In the genomic region with DNA sequence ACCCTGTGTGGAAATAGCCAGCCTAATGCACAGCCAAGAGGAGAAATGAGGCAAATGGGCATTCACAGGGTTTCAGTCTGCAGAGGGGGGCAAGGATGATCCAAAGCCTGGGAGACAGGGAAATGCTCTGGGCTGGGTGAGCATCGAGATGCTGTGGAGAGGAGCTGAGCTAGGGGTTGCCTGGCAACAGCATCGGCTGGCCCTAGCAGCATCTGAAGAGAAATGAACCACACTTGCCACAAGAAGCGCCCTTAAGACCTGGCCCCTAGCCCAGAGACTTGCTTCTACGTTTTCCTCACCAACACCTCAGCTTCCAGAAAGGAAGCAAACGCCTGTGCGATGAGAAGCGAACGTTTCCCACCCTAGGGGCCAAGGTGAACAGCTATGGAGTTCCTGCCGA, we compare ENCODE assay signal across 16 mouse cellular contexts. TPM values are rescaled to one million over a fixed set of nuclear protein-coding genes. Genes with fewer than 3 reads are reported as not detected.
DNase-seq lines count a peak whose midpoint lies in the region; ATAC-seq lines count a peak whose summit lies in the region.
"Had no signal": no experiment of that assay in that cellular context is flagged by ENCODE, and none has a peak within 500 bp of the region (broad histone marks: within the 10 kb centered on the region; RNA-seq: fewer than 3 reads in every experiment).

No protein-coding gene starts in this region.

- no peak overlapping the region for H3K27ac ChIP-seq in forebrain, embryonic 14.5 days (ENCODE audit: low read depth, low read length)
- no peak overlapping the region for H3K27ac ChIP-seq in forebrain, embryonic 15.5 days (replicated peaks)
- H3K27ac ChIP-seq in midbrain, embryonic 13.5 days: peak overlapping the region; percentile 25; the same call in 1 of the 2 replicates
- H3K27ac ChIP-seq in midbrain, embryonic 10.5 days (replicated peaks): no peak overlapping the region
- H3K27ac ChIP-seq: heart, adult 2 months; limb, embryonic 15.5 days had no signal

- ATAC-seq in forebrain, embryonic 14.5 days: no peak
- no peak; the same call in 1 of the 2 replicates for ATAC-seq in forebrain, embryonic 15.5 days (replicated peaks)
- peak; percentile 84 for ATAC-seq in midbrain, embryonic 13.5 days

- DNase-seq in forebrain, embryonic 14.5 days (ENCODE audit: low spot score): peak; percentile 50
- no peak for DNase-seq in midbrain, embryonic 10.5 days (ENCODE audit: low spot score)
- peak; percentile 65 for DNase-seq in lung, postnatal 36 days
- peak; percentile 59 for DNase-seq in right cerebral cortex, postnatal 4 days
- DNase-seq in heart, postnatal 36 days: no peak
- DNase-seq in kidney, adult 9 months: no peak
- DNase-seq: B cell, adult 2 months; cerebellum, adult 9-11 months; heart, adult 2 months; kidney, postnatal 36 days; thymus, postnatal 14 days had no signal

- no peak overlapping the region for H3K4me2 ChIP-seq in forebrain, embryonic 14.5 days (ENCODE audit: low read length)
- H3K4me2 ChIP-seq in forebrain, embryonic 15.5 days (replicated peaks): no peak overlapping the region
- H3K4me2 ChIP-seq in midbrain, embryonic 13.5 days (replicated peaks): no peak overlapping the region; the same call in 1 of the 2 replicates
- H3K4me2 ChIP-seq: limb, embryonic 15.5 days had no signal

- no peaks in the 10 kb centered on the region for H3K9me3 ChIP-seq in forebrain, embryonic 14.5 days (replicated peaks; ENCODE audit: control insufficient read depth, low read length)
- no peaks in the 10 kb centered on the region for H3K9me3 ChIP-seq in forebrain, embryonic 15.5 days
- H3K9me3 ChIP-seq in midbrain, embryonic 13.5 days: no peaks in the 10 kb centered on the region
- no peaks in the 10 kb centered on the region for H3K9me3 ChIP-seq in midbrain, embryonic 10.5 days (replicated peaks)
- H3K9me3 ChIP-seq: G1E; limb, embryonic 15.5 days had no signal

- intact Hi-C loops in heart, postnatal 36 days (cut with DNase I): no loop called here

- no peaks in the 10 kb centered on the region for H3K36me3 ChIP-seq in forebrain, embryonic 14.5 days (ENCODE audit: control insufficient read depth, insufficient read depth, low read length)
- no peaks in the 10 kb centered on the region for H3K36me3 ChIP-seq in forebrain, embryonic 15.5 days
- no peaks in the 10 kb centered on the region for H3K36me3 ChIP-seq in midbrain, embryonic 13.5 days
- H3K36me3 ChIP-seq in midbrain, embryonic 10.5 days: no peaks in the 10 kb centered on the region
- H3K36me3 ChIP-seq: G1E; limb, embryonic 15.5 days had no signal

- H3K4me3 ChIP-seq in forebrain, embryonic 14.5 days (ENCODE audit: low read depth, low read length): no peak overlapping the region
- no peak overlapping the region for H3K4me3 ChIP-seq in forebrain, embryonic 15.5 days
- no peak overlapping the region for H3K4me3 ChIP-seq in midbrain, embryonic 13.5 days (replicated peaks)
- H3K4me3 ChIP-seq in midbrain, embryonic 10.5 days: no peak overlapping the region
- H3K4me3 ChIP-seq: heart, adult 2 months; limb, embryonic 15.5 days; myocyte had no signal

- no peak overlapping the region for H3K9ac ChIP-seq in forebrain, embryonic 14.5 days (ENCODE audit: low read length)
- H3K9ac ChIP-seq in forebrain, embryonic 15.5 days (replicated peaks): no peak overlapping the region
- H3K9ac ChIP-seq in midbrain, embryonic 13.5 days (replicated peaks): peak overlapping the region; percentile 42; the same call in 1 of the 2 replicates
- H3K9ac ChIP-seq: limb, embryonic 15.5 days had no signal

- H3K27me3 ChIP-seq in forebrain, embryonic 14.5 days (replicated peaks; ENCODE audit: control insufficient read depth, insufficient read depth, low read length): no peaks in the 10 kb centered on the region
- peaks cover 3% of the 10 kb centered on the region; the same call in 1 of the 2 replicates for H3K27me3 ChIP-seq in forebrain, embryonic 15.5 days
- H3K27me3 ChIP-seq in midbrain, embryonic 13.5 days: peaks cover 34% of the 10 kb centered on the region
- H3K27me3 ChIP-seq in midbrain, embryonic 10.5 days (ENCODE audit: low read depth, poor library complexity, severe bottlenecking): peaks cover 44% of the 10 kb centered on the region

- peaks cover 5% of the 10 kb centered on the region; the same call in 1 of the 2 replicates for H3K4me1 ChIP-seq in forebrain, embryonic 14.5 days (ENCODE audit: control insufficient read depth, insufficient read depth, low read length)
- H3K4me1 ChIP-seq in forebrain, embryonic 15.5 days: peaks cover 22% of the 10 kb centered on the region
- H3K4me1 ChIP-seq in midbrain, embryonic 13.5 days (replicated peaks): peaks cover 27% of the 10 kb centered on the region
- H3K4me1 ChIP-seq in midbrain, embryonic 10.5 days: peaks cover 38% of the 10 kb centered on the region

- WGBS in forebrain, embryonic 14.5 days: 44% methylated on average over 9 of the region's 9 CpGs
- WGBS in forebrain, embryonic 15.5 days: 39% methylated on average over 9 of the region's 9 CpGs
- WGBS in midbrain, embryonic 13.5 days: 39% methylated on average over 9 of the region's 9 CpGs
- WGBS in midbrain, embryonic 10.5 days: 62% methylated on average over 9 of the region's 9 CpGs

RNA-seq across cellular contexts. Expression of gene Rplp1, which starts 11.9 kb away (rescaled TPM):
- polyA plus RNA-seq in forebrain, embryonic 14.5 days (2014; fragmentation: Nextera tagmentation; extraction: Ambion mirVana): 964 and 1,342 TPM in 2 replicates
- 859 and 881 TPM in 2 replicates for polyA plus RNA-seq in forebrain, embryonic 15.5 days (2015; fragmentation: Nextera tagmentation; extraction: Ambion mirVana)
- polyA plus RNA-seq in midbrain, embryonic 13.5 days (2015; fragmentation: Nextera tagmentation; extraction: Ambion mirVana): 860 and 872 TPM in 2 replicates
- 965 and 1,195 TPM in 2 replicates for polyA plus RNA-seq in midbrain, embryonic 10.5 days (2016; fragmentation: Nextera tagmentation; extraction: Ambion mirVana)
- total RNA-seq in heart, postnatal 36 days (2021): 1,000 to 10,000 TPM; 1,412 to 1,619 TPM

RNA-seq across cellular contexts. Expression of gene Kif23, which starts 44.1 kb away (rescaled TPM):
- polyA plus RNA-seq in forebrain, embryonic 14.5 days (2014; fragmentation: Nextera tagmentation; extraction: Ambion mirVana): 43.2 and 49.6 TPM in 2 replicates
- 40.2 and 45.5 TPM in 2 replicates for polyA plus RNA-seq in forebrain, embryonic 15.5 days (2015; fragmentation: Nextera tagmentation; extraction: Ambion mirVana)
- polyA plus RNA-seq in midbrain, embryonic 13.5 days (2015; fragmentation: Nextera tagmentation; extraction: Ambion mirVana): 36.8 and 40.1 TPM in 2 replicates
- 121 and 123 TPM in 2 replicates for polyA plus RNA-seq in midbrain, embryonic 10.5 days (2016; fragmentation: Nextera tagmentation; extraction: Ambion mirVana)
- 1 to 10 TPM; 1.7 to 2.4 TPM for total RNA-seq in heart, postnatal 36 days (2021)

Comparison
In these comparisons a context has a peak if more than half of its experiments do, and no peak if none do; other contexts are left out.
1. DNase-seq: peak in forebrain, embryonic 14.5 days (single experiment), lung, postnatal 36 days (single experiment) and right cerebral cortex, postnatal 4 days (single experiment); none in midbrain, embryonic 10.5 days (single experiment), heart, postnatal 36 days (0 of 2) and kidney, adult 9 months (single experiment).